Mouse (Mus musculus) lung, postnatal 0 days (tissue): ENCODE data around the gene Rcn2. TPM values are rescaled to one million over a fixed set of nuclear protein-coding genes. Genes with fewer than 3 reads are reported as not detected.

ENCODE experiments used
- ATAC-seq: fragments of 200-750 bp; cut with Nextera tagmentation; 2 replicates; pipeline ENCODE4 v1.8.0; 2017; ENCODE audit warnings: moderate library complexity
- DNase-seq: peaks from one replicate; pipeline ENCODE4 v3.0.0-alpha.2; 2016; ENCODE audit warnings: low spot score
- H3K27ac ChIP-seq: fragments of 300-500 bp; sonication (generic); 2 replicates; pipeline ENCODE4 v1.5.1; 2014; ENCODE audit warnings: antibody characterized with exemption, mild to moderate bottlenecking, low read length, mixed read lengths
- H3K27me3 ChIP-seq: fragments of 300-500 bp; sonication (generic); replicated peaks from 2 replicates; pipeline ENCODE4 v1.6.1; 2014; ENCODE audit warnings: low read length, mixed read lengths; ENCODE audit not compliant: insufficient read depth
- H3K36me3 ChIP-seq: fragments of 300-500 bp; sonication (generic); 2 replicates; pipeline ENCODE4 v1.6.1; 2014; ENCODE audit warnings: low read length, mixed read lengths; ENCODE audit not compliant: insufficient read depth
- H3K4me1 ChIP-seq: fragments of 300-500 bp; sonication (generic); 2 replicates; pipeline ENCODE4 v1.6.1; 2014; ENCODE audit warnings: antibody characterized with exemption, low read depth, low read length, mixed read lengths; ENCODE audit not compliant: insufficient read depth
- H3K4me2 ChIP-seq: fragments of 300-500 bp; sonication (generic); replicated peaks from 2 replicates; pipeline ENCODE4 v1.6.1; 2014; ENCODE audit warnings: low read depth, mild to moderate bottlenecking, low read length, moderate library complexity, mixed read lengths
- H3K4me3 ChIP-seq: fragments of 300-500 bp; sonication (generic); 2 replicates; pipeline ENCODE4 v1.5.1; 2014; ENCODE audit warnings: low read depth, low read length
- H3K9ac ChIP-seq: fragments of 300-500 bp; sonication (generic); replicated peaks from 2 replicates; pipeline ENCODE4 v1.6.1; 2014; ENCODE audit warnings: low read depth, mild to moderate bottlenecking
- H3K9me3 ChIP-seq: fragments of 300-500 bp; sonication (generic); 2 replicates; pipeline ENCODE4 v1.6.1; 2016; ENCODE audit warnings: low read length, mixed read lengths
- CTCF ChIP-seq: IDR thresholded peaks from 2 replicates; pipeline ENCODE4 v1.5.1; 2016; ENCODE audit warnings: antibody characterized with exemption, mild to moderate bottlenecking
- EP300 ChIP-seq: IDR thresholded peaks from 2 replicates; pipeline ENCODE4 v1.6.1; 2016; ENCODE audit warnings: antibody characterized with exemption, mild to moderate bottlenecking, control low read depth
- WGBS: fragments of 180-500 bp; shearing (Covaris S2); extraction: QIAGEN DNeasy Blood & Tissue Kit; methylation state at CpG from one replicate; pipeline ENCODE4 v1.1.7; 2014; 5-methylcytosine and 5-hydroxymethylcytosine counted together
- polyA plus RNA-seq: library from polyadenylated mRNA; unstranded; fragments of >200 nt; fragmentation: Nextera tagmentation; extraction: Ambion mirVana; gene quantifications from 2 replicates; pipeline ENCODE4 v1.2.1, GENCODE M21; 2015

Rcn2 gene
- polyA plus RNA-seq, 1 experiment from 2014 or later = 150 TPM

DNA sequence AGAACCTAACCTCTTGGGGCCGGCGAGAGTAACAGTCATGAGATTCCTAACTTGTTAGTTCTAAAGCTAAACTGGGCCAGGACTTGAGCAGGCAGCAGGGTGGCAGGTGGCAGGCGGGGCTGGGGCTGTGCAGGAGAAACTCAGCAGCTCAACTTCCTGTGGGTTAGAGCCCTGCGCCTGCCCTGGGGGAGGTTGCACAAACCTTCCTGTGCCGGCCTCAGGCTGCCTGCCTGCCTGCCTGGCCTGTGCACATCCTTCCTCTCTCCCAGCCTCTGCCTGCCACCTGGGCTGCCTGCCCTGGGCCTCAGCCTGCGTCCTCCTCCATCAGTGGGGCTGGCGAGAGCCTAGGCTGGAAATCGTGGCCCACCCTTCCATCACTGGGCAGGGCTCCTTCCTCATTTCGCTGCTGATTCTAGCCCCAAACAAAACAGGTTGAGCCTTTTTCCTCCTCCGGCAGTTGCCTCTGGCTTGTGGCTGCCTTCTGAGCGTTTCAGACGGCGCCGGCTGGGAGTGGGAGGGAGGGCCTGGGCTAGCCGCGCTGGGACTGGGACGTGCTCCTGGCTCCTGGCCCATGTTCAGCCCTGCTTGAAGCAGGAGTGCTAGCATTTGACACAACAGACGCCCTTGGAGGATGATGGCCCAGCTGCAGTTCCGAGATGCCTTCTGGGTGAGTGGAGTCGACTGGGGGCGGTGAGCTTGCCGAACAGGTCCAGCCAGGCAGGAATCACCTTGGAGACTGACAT lies 48.3 kb downstream of the Rcn2 start, which contains the start of gene Pstpip1:
Pstpip1 (plus strand) TSS at position 185 of the 743 bp plus-strand sequence.
- no peak within 1 kb of the TSS for H3K4me3 ChIP-seq
- H3K9ac ChIP-seq = no peak within 1 kb of the TSS
- WGBS = 9% methylated on average over 22 of the region's 22 CpGs
- DNase-seq = peak; percentile 84
- peak within 1 kb of the TSS; percentile 57; the same call in 1 of the 2 replicates for H3K27ac ChIP-seq
- H3K27me3 ChIP-seq = no peaks in the 10 kb centered on the region
- no peaks in the 10 kb centered on the region for H3K9me3 ChIP-seq
- peak; percentile 93 for ATAC-seq
- TF ChIP-seq CTCF = no peak
- TF ChIP-seq EP300 = no peak
- no peaks in the 10 kb centered on the region for H3K36me3 ChIP-seq
- peaks cover 11% of the 10 kb centered on the region for H3K4me1 ChIP-seq
- peak within 1 kb of the TSS; percentile 37 for H3K4me2 ChIP-seq

GRCm38 (mm10) chr9:56090546-56091225 lies 49.0 kb downstream of the Rcn2 start:
- Histone ChIP-seq H3K36me3 (no peaks in the 10 kb centered on the region), H3K4me3 (no peak overlapping the region), H3K27me3 (no peaks in the 10 kb centered on the region), H3K9me3 (no peaks in the 10 kb centered on the region), H3K4me2 (peak overlapping the region; percentile 37), H3K27ac (0 out of 2 replicates have a peak overlapping the region, but pooled peaks have one; percentile 57), H3K4me1 (peaks cover 11% of the 10 kb centered on the region), H3K9ac (no peak overlapping the region)
- WGBS = 57% methylated on average over 5 of the region's 5 CpGs
- ATAC-seq (no peak; the same call in 1 of the 2 replicates), DNase-seq (no peak)
- TF ChIP-seq EP300 = no peak
- TF ChIP-seq CTCF = no peak

GRCm38 (mm10) chr9:56092102-56092501 lies 50.5 kb downstream of the Rcn2 start:
- no peaks in the 10 kb centered on the region for H3K36me3 ChIP-seq
- DNase-seq = no peak
- H3K27ac ChIP-seq = no peak overlapping the region
- peaks cover 11% of the 10 kb centered on the region for H3K4me1 ChIP-seq
- no peak for ATAC-seq
- 43% methylated on average over 2 of the region's 2 CpGs for WGBS
- H3K9me3 ChIP-seq = no peaks in the 10 kb centered on the region
- TF ChIP-seq EP300 = no peak
- TF ChIP-seq CTCF = peak; percentile 59
- H3K4me3 ChIP-seq = no peak overlapping the region
- H3K4me2 ChIP-seq = no peak overlapping the region
- H3K9ac ChIP-seq = no peak overlapping the region
- no peaks in the 10 kb centered on the region for H3K27me3 ChIP-seq

DNA sequence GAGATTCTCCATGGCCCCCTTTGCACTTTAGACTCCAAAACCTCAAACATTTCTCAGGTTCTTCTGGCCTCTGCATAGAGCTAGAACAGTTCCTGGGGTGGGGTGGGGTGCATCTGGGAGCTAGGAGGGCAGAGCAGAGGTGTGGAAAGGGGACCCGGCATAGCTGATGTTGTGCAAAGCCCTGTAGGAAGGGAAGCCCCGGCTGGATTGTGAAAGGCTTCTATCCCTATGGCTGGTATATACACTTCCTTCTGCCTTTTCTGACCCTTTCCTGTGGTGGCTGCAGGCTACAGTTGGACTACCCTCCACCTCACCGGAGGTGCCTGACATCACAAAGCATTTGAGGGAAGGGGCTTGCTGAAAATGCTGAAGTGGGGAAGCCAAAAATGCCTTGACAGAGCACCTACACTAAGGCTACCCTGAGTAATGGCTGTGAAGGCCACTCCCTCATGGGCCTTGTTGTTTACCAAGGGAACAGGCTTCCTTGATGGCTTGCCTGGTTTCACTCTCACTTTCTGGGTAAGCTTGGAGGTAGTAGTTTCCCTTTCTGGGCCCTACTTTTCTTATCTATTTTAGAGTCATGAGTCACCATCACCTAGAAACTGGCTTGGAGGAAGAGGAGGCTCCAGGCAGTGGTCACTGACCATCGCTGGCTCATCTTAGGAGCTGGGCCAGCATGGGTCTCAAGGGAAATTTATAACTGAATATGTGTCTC lies 56.1 kb downstream of the Rcn2 start:
- Histone ChIP-seq H3K9ac (no peak overlapping the region), H3K4me2 (no peak overlapping the region), H3K27ac (no peak overlapping the region), H3K4me3 (no peak overlapping the region), H3K4me1 (no peaks in the 10 kb centered on the region), H3K9me3 (no peaks in the 10 kb centered on the region), H3K36me3 (no peaks in the 10 kb centered on the region), H3K27me3 (no peaks in the 10 kb centered on the region)
- WGBS = 71% methylated on average over 4 of the region's 4 CpGs
- DNase-seq (no peak), ATAC-seq (peak; percentile 49)
- no peak for TF ChIP-seq CTCF
- TF ChIP-seq EP300 = no peak

- H3K4me2 ChIP-seq = no peak overlapping the region
- ATAC-seq (no peak), DNase-seq (no peak)
- H3K9ac ChIP-seq = no peak overlapping the region
- no peaks in the 10 kb centered on the region for H3K9me3 ChIP-seq
- 70% methylated on average over 7 of the region's 7 CpGs for WGBS
- TF ChIP-seq EP300 (no peak), CTCF (no peak)
- no peaks in the 10 kb centered on the region for H3K36me3 ChIP-seq
- H3K4me1 ChIP-seq = no peaks in the 10 kb centered on the region
- H3K27ac ChIP-seq = no peak overlapping the region
- no peak overlapping the region for H3K4me3 ChIP-seq
- H3K27me3 ChIP-seq = no peaks in the 10 kb centered on the region
Observed at GRCm38 (mm10) chr9:56100041-56100522, 58.4 kb downstream of the Rcn2 start.

GRCm38 (mm10) chr9:56101022-56101421 lies 59.4 kb downstream of the Rcn2 start:
- no peaks in the 10 kb centered on the region for H3K9me3 ChIP-seq
- no peak for ATAC-seq
- H3K36me3 ChIP-seq = no peaks in the 10 kb centered on the region
- WGBS = 17% methylated on average over 4 of the region's 4 CpGs
- DNase-seq = no peak
- no peak overlapping the region for H3K9ac ChIP-seq
- H3K4me2 ChIP-seq = no peak overlapping the region
- no peak for TF ChIP-seq EP300
- H3K4me3 ChIP-seq = no peak overlapping the region
- no peaks in the 10 kb centered on the region for H3K27me3 ChIP-seq
- no peaks in the 10 kb centered on the region for H3K4me1 ChIP-seq
- no peak overlapping the region for H3K27ac ChIP-seq
